Mouse (Mus musculus) adrenal gland (tissue): Measurements from ENCODE around the gene Kcnmb3.
"Not testable (repeated sequence)": the region's sequence is repeated elsewhere in the genome, so short reads cannot be mapped to it uniquely, and the experiment has no call there.

Source experiments
- intact Hi-C: fragments of 180-260 bp; cut with DNase I; formaldehyde crosslinking; loops from one replicate; pipeline ENCODE4 v1.15.1; 2025

Kcnmb3 gene

GRCm38 (mm10) chr3:32437297-32437696 is 54.7 kb downstream of the Kcnmb3 start:
- intact Hi-C loops, result loop anchor here (5.0 kb wide), 1 partner anchor 40 kb away; the partner anchor contains the start of gene Pik3ca

DNA sequence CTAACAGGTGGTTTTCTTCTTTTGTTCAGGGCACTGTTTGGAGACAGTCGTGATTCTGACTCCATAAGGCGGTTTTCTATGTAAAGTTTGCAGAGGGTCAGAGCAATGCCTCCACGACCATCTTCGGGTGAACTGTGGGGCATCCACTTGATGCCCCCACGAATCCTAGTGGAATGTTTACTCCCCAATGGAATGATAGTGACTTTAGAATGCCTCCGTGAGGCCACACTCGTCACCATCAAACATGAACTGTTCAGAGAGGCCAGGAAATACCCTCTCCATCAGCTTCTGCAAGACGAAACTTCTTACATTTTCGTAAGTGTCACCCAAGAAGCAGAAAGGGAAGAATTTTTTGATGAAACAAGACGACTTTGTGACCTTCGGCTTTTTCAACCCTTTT is 55.9 kb downstream of the Kcnmb3 start:
- intact Hi-C loops, result loop anchor here (5.0 kb wide), 1 partner anchor 39 kb away; the partner anchor contains the start of gene Pik3ca

DNA sequence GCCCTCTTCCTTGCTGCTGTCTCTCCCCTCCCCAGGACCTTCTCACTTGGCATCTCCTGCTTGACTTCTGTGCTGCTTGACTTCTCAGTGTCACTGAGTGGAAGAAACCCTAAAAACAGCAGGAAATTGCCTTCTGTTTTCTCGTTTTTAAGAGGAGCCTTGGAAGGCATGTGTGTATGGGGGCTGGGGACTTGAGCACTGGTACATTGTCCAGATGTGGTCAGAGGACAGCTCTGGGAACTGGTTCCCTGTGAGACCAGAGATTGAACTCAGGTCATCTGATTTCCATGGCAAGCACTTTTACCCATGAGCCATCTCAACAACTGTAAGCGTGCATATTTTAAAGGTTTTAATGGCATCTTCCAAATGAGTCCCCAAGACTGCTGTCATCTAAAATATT is 58.0 kb downstream of the Kcnmb3 start:
- intact Hi-C loops, result no loop called here

GRCm38 (mm10) chr3:32430394-32430793 is 61.6 kb downstream of the Kcnmb3 start:
- intact Hi-C loops, result no loop called here

- intact Hi-C loops, result not testable (repeated sequence)
Observed at GRCm38 (mm10) chr3:32429351-32429750, 62.7 kb downstream of the Kcnmb3 start.

DNA sequence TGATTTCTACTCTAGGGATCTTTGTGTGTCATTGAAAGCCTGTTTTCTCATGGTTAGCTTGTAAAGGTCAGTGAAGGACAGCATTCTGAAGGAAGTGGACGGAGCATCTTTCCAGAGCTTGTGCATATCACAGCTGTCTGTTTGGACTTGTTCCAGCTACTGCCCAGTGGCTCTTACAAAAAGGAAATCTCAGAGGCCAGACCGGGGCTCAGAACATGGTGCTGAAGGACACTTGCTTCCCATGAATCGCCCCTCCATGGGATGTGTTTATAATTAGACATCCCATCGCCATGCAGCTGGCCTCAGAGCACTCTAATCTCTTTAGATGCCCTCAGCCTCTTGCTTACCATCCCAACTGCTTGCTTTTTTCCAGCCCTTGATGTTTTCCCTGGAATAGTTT is 63.1 kb downstream of the Kcnmb3 start:
- intact Hi-C loops, result no loop called here

DNA sequence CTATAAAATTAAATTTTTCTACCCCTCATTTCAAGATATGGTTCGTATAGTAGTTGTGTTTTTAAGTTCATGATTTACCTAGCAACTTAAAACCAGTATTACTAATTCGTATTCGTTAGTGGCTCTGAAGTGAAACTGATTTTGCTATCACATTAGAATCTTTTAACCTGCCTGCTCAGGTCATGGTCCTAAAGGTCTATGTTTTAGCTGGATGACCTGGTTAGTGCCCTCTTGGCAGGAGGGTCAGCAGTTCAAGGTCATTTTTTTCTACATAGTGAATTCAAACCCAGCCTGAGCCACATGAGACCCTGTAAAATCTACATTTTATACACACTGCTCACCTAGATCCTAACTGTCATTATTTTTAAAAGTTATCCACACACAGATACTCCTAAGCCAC is 63.7 kb downstream of the Kcnmb3 start:
- intact Hi-C loops, result no loop called here

- intact Hi-C loops, result no loop called here
Observed at GRCm38 (mm10) chr3:32427695-32428094, 64.3 kb downstream of the Kcnmb3 start.
